Mouse (Mus musculus) stomach, postnatal 0 days (tissue): ENCODE data around the gene Alkbh5.

Experiments used
- CTCF ChIP-seq: IDR thresholded peaks from 2 replicates; pipeline ENCODE4 v1.5.1; 2016; ENCODE audit warnings: antibody characterized with exemption, low read depth, mild to moderate bottlenecking, moderate library complexity
- EP300 ChIP-seq: optimal IDR thresholded peaks from 2 replicates; pipeline ENCODE3; 2016; ENCODE audit warnings: antibody characterized with exemption

GRCm38 (mm10) chr11:60522661-60523365 lies 13.4 kb upstream of the Alkbh5 start:
- no peak for TF ChIP-seq CTCF
- no peak for TF ChIP-seq EP300
